Mouse (Mus musculus): ENCODE measurements around the gene Gdf15. TPM values are rescaled to one million over a fixed set of nuclear protein-coding genes. Genes with fewer than 3 reads are reported as not detected.

Gene Gdf15
- total and polyA plus RNA-seq, 3 experiments: 1.3 to 44.6 (median 18.5) TPM

GRCm38 (mm10) chr8:70585258-70585652 is 47.0 kb downstream of the Gdf15 start:
- peak; percentile 84 for DNase-seq

- peak; percentile 83 for DNase-seq
Measured at GRCm38 (mm10) chr8:70584606-70585257, 47.5 kb downstream of the Gdf15 start.

GRCm38 (mm10) chr8:70583476-70584387 is 48.5 kb downstream of the Gdf15 start:
- DNase-seq: peak; percentile 80

Other genes starting within 250 kb of the Gdf15 start
- gene Crtc1, start 192.9 kb downstream of the Gdf15 start, total RNA-seq (2021): 10 to 100 TPM; 20.6 to 25.0 TPM
- gene Crtc1, start 192.9 kb downstream of the Gdf15 start, polyA plus RNA-seq (2012; rRNA removed): 48.5 and 50.5 TPM in 2 replicates
- gene Klhl26, start 155.5 kb downstream of the Gdf15 start, total RNA-seq (2021): 10 to 100 TPM; 21.7 to 25.8 TPM
- 119 and 121 TPM in 2 replicates for gene Klhl26, start 155.5 kb downstream of the Gdf15 start, polyA plus RNA-seq (2012; rRNA removed)
- 10 to 100 TPM; 16.8 to 24.3 TPM for gene Tmem59l, start 145.1 kb downstream of the Gdf15 start, total RNA-seq (2021)
- gene Tmem59l, start 145.1 kb downstream of the Gdf15 start, polyA plus RNA-seq (2012; rRNA removed): 42.9 and 55.8 TPM in 2 replicates
- 1 to 10 TPM in 1 of 2 experiments, under 1 TPM in 1; 0.58 to 1.4 TPM for gene Crlf1, start 139.3 kb downstream of the Gdf15 start, total RNA-seq (2021)
- gene Crlf1, start 139.3 kb downstream of the Gdf15 start, polyA plus RNA-seq (2012; rRNA removed): 0.58 and 1.2 TPM in 2 replicates
- gene Rex1bd, start 125.7 kb downstream of the Gdf15 start, total RNA-seq (2021): 100 to 1,000 TPM; 148 to 164 TPM
- gene Rex1bd, start 125.7 kb downstream of the Gdf15 start, polyA plus RNA-seq (2012; rRNA removed): 327 and 373 TPM in 2 replicates
- 1,000 to 10,000 TPM; 1,627 to 1,685 TPM for gene Uba52, start 121.7 kb downstream of the Gdf15 start, total RNA-seq (2021)
- 619 and 1,322 TPM in 2 replicates for gene Uba52, start 121.7 kb downstream of the Gdf15 start, polyA plus RNA-seq (2012; rRNA removed)
- gene Fkbp8, start 104.7 kb downstream of the Gdf15 start, total RNA-seq (2021): 100 to 1,000 TPM; 269 to 287 TPM
- gene Fkbp8, start 104.7 kb downstream of the Gdf15 start, polyA plus RNA-seq (2012; rRNA removed): 602 and 610 TPM in 2 replicates
- gene Kxd1, start 104.5 kb downstream of the Gdf15 start, total RNA-seq (2021): 10 to 100 TPM; 75.9 to 82.8 TPM
- gene Kxd1, start 104.5 kb downstream of the Gdf15 start, polyA plus RNA-seq (2012; rRNA removed): 83.0 and 87.3 TPM in 2 replicates
- gene Ell, start 93.0 kb downstream of the Gdf15 start, total RNA-seq (2021): 10 to 100 TPM; 26.1 to 29.6 TPM
- gene Ell, start 93.0 kb downstream of the Gdf15 start, polyA plus RNA-seq (2012; rRNA removed): 31.1 and 36.1 TPM in 2 replicates
- gene Isyna1, start 38.1 kb downstream of the Gdf15 start, total RNA-seq (2021): 100 to 1,000 TPM; 103 to 199 TPM
- 344 and 376 TPM in 2 replicates for gene Isyna1, start 38.1 kb downstream of the Gdf15 start, polyA plus RNA-seq (2012; rRNA removed)
- gene Ssbp4, start 23.6 kb downstream of the Gdf15 start, total RNA-seq (2021): 100 to 1,000 TPM in 1 of 2 experiments, 10 to 100 TPM in 1; 76.2 to 110 TPM
- gene Ssbp4, start 23.6 kb downstream of the Gdf15 start, polyA plus RNA-seq (2012; rRNA removed): 476 and 593 TPM in 2 replicates
- gene Lrrc25, start 16.3 kb downstream of the Gdf15 start, total RNA-seq (2021): 1 to 10 TPM; 1.8 to 3.6 TPM
- 8.4 and 11.1 TPM in 2 replicates for gene Lrrc25, start 16.3 kb downstream of the Gdf15 start, polyA plus RNA-seq (2012; rRNA removed)
- gene Pgpep1, start 27.9 kb upstream of the Gdf15 start, total RNA-seq (2021): 100 to 1,000 TPM; 115 to 127 TPM
- gene Pgpep1, start 27.9 kb upstream of the Gdf15 start, polyA plus RNA-seq (2012; rRNA removed): 115 and 117 TPM in 2 replicates
- 10 to 100 TPM; 65.2 to 88.5 TPM for gene Lsm4, start 40.8 kb upstream of the Gdf15 start, total RNA-seq (2021)
- gene Lsm4, start 40.8 kb upstream of the Gdf15 start, polyA plus RNA-seq (2012; rRNA removed): 81.3 and 112 TPM in 2 replicates
- 100 to 1,000 TPM; 214 to 246 TPM for gene Jund, start 66.5 kb upstream of the Gdf15 start, total RNA-seq (2021)
- gene Jund, start 66.5 kb upstream of the Gdf15 start, polyA plus RNA-seq (2012; rRNA removed): 1,009 and 1,256 TPM in 2 replicates
- gene Iqcn, start 71.0 kb upstream of the Gdf15 start, total RNA-seq (2021): under 1 TPM in 1 of 2 experiments, not detected in 1; 0.12 TPM
- 0.25 and 0.28 TPM in 2 replicates for gene Iqcn, start 71.0 kb upstream of the Gdf15 start, polyA plus RNA-seq (2012; rRNA removed)
- gene Gm3336, start 86.1 kb upstream of the Gdf15 start, total RNA-seq (2021): under 1 TPM in 1 of 2 experiments, not detected in 1; 0.69 TPM
- gene Gm3336, start 86.1 kb upstream of the Gdf15 start, polyA plus RNA-seq (2012; rRNA removed): 0.51 and 0.97 TPM in 2 replicates
- 1 to 10 TPM in 1 of 2 experiments, under 1 TPM in 1; 0.76 to 1.0 TPM for gene Pde4c, start 91.3 kb upstream of the Gdf15 start, total RNA-seq (2021)
- 2.9 and 3.3 TPM in 2 replicates for gene Pde4c, start 91.3 kb upstream of the Gdf15 start, polyA plus RNA-seq (2012; rRNA removed)
- 10 to 100 TPM; 49.1 to 85.5 TPM for gene Rab3a, start 122.2 kb upstream of the Gdf15 start, total RNA-seq (2021)
- gene Rab3a, start 122.2 kb upstream of the Gdf15 start, polyA plus RNA-seq (2012; rRNA removed): 141 and 152 TPM in 2 replicates
- 100 to 1,000 TPM; 108 to 132 TPM for gene Mpv17l2, start 128.5 kb upstream of the Gdf15 start, total RNA-seq (2021)
- gene Mpv17l2, start 128.5 kb upstream of the Gdf15 start, polyA plus RNA-seq (2012; rRNA removed): 359 and 417 TPM in 2 replicates
- 10 to 100 TPM; 37.2 to 49.0 TPM for gene Pik3r2, start 144.3 kb upstream of the Gdf15 start, total RNA-seq (2021)
- 296 and 305 TPM in 2 replicates for gene Pik3r2, start 144.3 kb upstream of the Gdf15 start, polyA plus RNA-seq (2012; rRNA removed)
- 10 to 100 TPM; 18.9 to 20.5 TPM for gene Mast3, start 172.6 kb upstream of the Gdf15 start, total RNA-seq (2021)
- gene Mast3, start 172.6 kb upstream of the Gdf15 start, polyA plus RNA-seq (2012; rRNA removed): 91.5 and 91.7 TPM in 2 replicates
- under 1 TPM in 1 of 2 experiments, not detected in 1; 0.10 TPM for gene Il12rb1, start 176.0 kb upstream of the Gdf15 start, total RNA-seq (2021)
- gene Il12rb1, start 176.0 kb upstream of the Gdf15 start, polyA plus RNA-seq (2012; rRNA removed): 0.28 and 0.41 TPM in 2 replicates
- gene Arrdc2, start 207.3 kb upstream of the Gdf15 start, total RNA-seq (2021): 10 to 100 TPM in 1 of 2 experiments, 1 to 10 TPM in 1; 9.0 to 10.8 TPM
- gene Arrdc2, start 207.3 kb upstream of the Gdf15 start, polyA plus RNA-seq (2012; rRNA removed): 60.7 and 72.6 TPM in 2 replicates
- 1 to 10 TPM; 1.6 to 5.0 TPM for gene Kcnn1, start 230.8 kb upstream of the Gdf15 start, total RNA-seq (2021)
- 10.0 and 12.9 TPM in 2 replicates for gene Kcnn1, start 230.8 kb upstream of the Gdf15 start, polyA plus RNA-seq (2012; rRNA removed)
- 10 to 100 TPM; 65.0 TPM for gene Ccdc124, start 241.5 kb upstream of the Gdf15 start, total RNA-seq (2021)
- 52.5 and 58.3 TPM in 2 replicates for gene Ccdc124, start 241.5 kb upstream of the Gdf15 start, polyA plus RNA-seq (2012; rRNA removed)

Data from adrenal gland, adult 2 months (tissue).